Mouse (Mus musculus) erythroblast, embryonic 14.5 days (primary cell): ENCODE measurements around the gene Slc47a2. TPM values are rescaled to one million over a fixed set of nuclear protein-coding genes. Genes with fewer than 3 reads are reported as not detected.
"Not testable (repeated sequence)": the region's sequence is repeated elsewhere in the genome, so short reads cannot be mapped to it uniquely, and the experiment has no call there.

Experiments used
- H3K27me3 ChIP-seq: 2 replicates; pipeline ENCODE4 v1.6.1; 2012; ENCODE audit warnings: inconsistent platforms; ENCODE audit not compliant: control insufficient read depth
- H3K36me3 ChIP-seq: 2 replicates; pipeline ENCODE4 v1.6.1; 2012; ENCODE audit warnings: mild to moderate bottlenecking, inconsistent platforms; ENCODE audit not compliant: control insufficient read depth
- H3K4me1 ChIP-seq: 2 replicates; pipeline ENCODE4 v1.6.1; 2012; ENCODE audit warnings: inconsistent platforms; ENCODE audit not compliant: control insufficient read depth
- H3K4me3 ChIP-seq: replicated peaks from 2 replicates; pipeline ENCODE3; 2012; ENCODE audit warnings: moderate library complexity, mild to moderate bottlenecking, inconsistent platforms
- H3K9me3 ChIP-seq: 2 replicates; pipeline ENCODE4 v1.6.1; 2012; ENCODE audit warnings: low read length, inconsistent platforms, mixed read lengths; ENCODE audit not compliant: control insufficient read depth
- GATA1 ChIP-seq: IDR thresholded peaks from 2 replicates; pipeline ENCODE4 v1.6.1; 2012; ENCODE audit warnings: low read length, inconsistent platforms, mixed read lengths
- TAL1 ChIP-seq: IDR thresholded peaks from 3 replicates; pipeline ENCODE4 v1.6.1; 2012; ENCODE audit warnings: low read length, inconsistent platforms, mixed read lengths
- polyA plus RNA-seq: library from polyadenylated mRNA; stranded (reverse); fragments of >175 nt; gene quantifications from 2 replicates; pipeline ENCODE4 v1.2.3, GENCODE M21; 2012

Gene Slc47a2
- polyA plus RNA-seq, 1 experiment, result not detected

DNA sequence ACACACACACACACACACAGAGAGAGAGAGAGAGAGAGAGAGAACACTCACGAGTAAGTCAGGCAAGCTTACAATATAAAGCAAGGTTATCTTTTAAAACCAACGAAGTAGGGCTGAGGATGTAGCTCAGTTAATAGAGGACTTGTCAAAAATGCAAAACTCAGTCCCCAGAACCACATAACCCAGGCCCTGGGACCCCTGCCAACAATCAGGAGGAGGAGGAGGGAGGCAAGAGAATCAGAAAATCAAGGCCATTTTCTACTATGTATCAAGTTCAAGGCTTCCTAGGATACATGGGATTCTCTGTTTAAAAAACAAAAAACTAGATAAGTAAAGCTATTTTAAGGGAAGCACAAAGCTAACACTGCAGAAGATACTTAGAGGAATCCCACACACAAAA, 25.8 kb downstream of the Slc47a2 start:
- TF ChIP-seq GATA1, result no peak
- TF ChIP-seq TAL1, result no peak
- H3K9me3 ChIP-seq, result no peaks in the 10 kb centered on the region
- peaks cover 17% of the 10 kb centered on the region for H3K4me1 ChIP-seq
- H3K36me3 ChIP-seq, result no peaks in the 10 kb centered on the region
- peaks cover 2% of the 10 kb centered on the region; the same call in 1 of the 2 replicates for H3K27me3 ChIP-seq
- no peak overlapping the region for H3K4me3 ChIP-seq

DNA sequence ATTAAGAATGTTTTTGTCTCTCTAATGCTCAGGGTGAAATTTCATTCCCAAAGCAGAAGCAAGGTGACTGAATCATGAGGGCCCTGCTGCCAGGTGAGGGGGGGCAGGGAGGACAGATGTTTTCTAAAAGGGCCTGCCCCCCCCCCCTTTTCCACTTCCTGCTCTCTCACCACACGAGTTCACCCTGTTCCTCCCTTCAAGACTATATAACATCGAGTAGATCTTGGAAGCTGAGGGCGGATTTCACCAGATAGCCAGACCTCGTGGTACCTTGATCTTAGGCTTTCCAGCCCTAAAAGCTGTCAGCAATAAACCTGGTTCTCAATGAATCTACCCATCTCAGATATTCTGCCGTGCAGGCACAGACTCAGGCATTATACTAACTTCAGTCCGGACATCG, 32.3 kb downstream of the Slc47a2 start:
- no peak overlapping the region for H3K4me3 ChIP-seq
- no peaks in the 10 kb centered on the region for H3K9me3 ChIP-seq
- no peaks in the 10 kb centered on the region for H3K36me3 ChIP-seq
- H3K4me1 ChIP-seq, result peaks cover 12% of the 10 kb centered on the region
- no peaks in the 10 kb centered on the region for H3K27me3 ChIP-seq
- TF ChIP-seq GATA1 (no peak), TAL1 (no peak)

DNA sequence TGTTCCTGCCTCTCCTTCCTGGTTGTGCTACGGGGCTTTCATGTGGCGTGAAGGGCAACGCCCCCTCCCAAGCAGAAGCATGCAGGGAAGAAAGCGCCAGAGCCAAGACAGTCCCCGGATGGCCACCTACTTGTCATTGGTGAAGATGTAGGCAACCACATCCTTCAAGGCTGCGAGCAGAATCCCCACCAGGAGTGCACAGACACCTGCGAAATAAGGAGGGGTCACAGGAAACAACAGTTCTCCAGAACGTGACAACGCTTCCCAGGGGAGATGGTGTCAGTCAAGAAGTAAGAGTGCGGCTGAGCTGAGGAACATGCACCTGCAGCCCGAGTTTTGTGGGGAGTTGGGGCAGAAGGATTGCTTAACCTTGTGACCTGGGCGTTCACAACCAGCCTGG, 32.8 kb downstream of the Slc47a2 start:
- H3K9me3 ChIP-seq, result no peaks in the 10 kb centered on the region
- no peak for TF ChIP-seq TAL1
- H3K36me3 ChIP-seq, result no peaks in the 10 kb centered on the region
- H3K4me1 ChIP-seq, result peaks cover 12% of the 10 kb centered on the region
- H3K27me3 ChIP-seq, result no peaks in the 10 kb centered on the region
- no peak overlapping the region for H3K4me3 ChIP-seq

DNA sequence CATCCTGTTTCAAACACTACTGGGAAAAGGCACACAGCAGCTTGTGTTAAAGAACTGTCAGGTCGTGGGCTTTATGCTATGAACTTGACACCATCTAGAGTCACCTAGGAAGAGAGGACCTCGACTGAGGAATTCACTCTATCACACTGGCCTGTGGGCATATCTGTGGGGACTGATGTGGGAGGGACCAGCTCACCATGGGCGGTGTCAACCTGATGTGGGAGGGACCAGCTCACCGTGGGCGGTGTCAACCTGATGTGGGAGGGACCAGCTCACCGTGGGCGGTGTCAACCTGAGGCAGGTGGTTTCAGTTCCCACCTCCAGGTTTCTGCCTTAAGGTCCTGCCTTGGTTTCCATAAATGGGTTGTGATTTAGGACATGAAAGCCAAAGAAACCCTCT, 34.9 kb downstream of the Slc47a2 start:
- TF ChIP-seq TAL1 (no peak), GATA1 (no peak)
- H3K27me3 ChIP-seq, result no peaks in the 10 kb centered on the region

DNA sequence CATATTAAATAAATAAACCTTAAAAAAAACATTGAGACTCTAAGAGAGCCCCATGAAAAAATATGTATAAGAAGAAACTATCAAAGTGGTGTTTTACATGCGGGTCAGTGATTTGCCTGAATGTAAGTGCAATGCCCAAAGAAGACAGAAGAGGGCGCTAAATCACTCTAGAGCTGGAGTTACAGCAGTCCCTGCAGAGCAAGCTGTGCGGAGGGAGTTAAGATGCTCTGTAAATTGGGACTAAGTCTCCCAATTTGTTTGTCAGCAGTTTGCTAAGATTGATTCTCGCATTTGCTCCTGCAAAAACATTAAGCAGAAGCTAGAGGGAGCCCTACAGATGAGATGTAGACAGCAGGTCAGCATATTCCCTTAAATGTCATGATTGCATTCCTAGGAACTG, 37.3 kb downstream of the Slc47a2 start:
- H3K36me3 ChIP-seq, result no peaks in the 10 kb centered on the region
- no peaks in the 10 kb centered on the region for H3K9me3 ChIP-seq
- H3K4me3 ChIP-seq, result no peak overlapping the region
- H3K27me3 ChIP-seq, result no peaks in the 10 kb centered on the region
- TF ChIP-seq GATA1 (no peak), TAL1 (no peak)
- H3K4me1 ChIP-seq, result peaks cover 16% of the 10 kb centered on the region

More for the DNA sequence above, 34.9 kb downstream of the Slc47a2 start:
- no peak overlapping the region for H3K4me3 ChIP-seq
- no peaks in the 10 kb centered on the region for H3K36me3 ChIP-seq
- H3K9me3 ChIP-seq, result no peaks in the 10 kb centered on the region
- peaks cover 9% of the 10 kb centered on the region for H3K4me1 ChIP-seq

DNA sequence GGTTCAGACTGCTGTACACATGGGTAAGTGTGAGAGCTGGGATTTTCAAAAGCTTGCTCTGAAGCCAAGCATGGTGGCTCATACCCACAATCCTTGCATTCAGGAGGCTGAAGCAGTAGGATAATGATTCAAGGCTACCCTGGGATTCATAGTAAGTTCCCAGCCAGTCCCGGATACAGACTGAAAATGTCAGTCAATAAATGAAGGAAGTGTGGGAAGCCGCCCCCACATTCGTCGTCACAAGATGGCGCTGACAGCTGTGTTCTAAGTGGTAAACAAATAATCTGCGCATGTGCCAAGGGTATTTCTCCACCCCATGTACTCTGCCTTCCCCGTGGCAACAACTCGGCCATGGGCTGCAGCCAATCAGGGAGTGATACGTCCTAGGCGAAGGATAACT, 38.1 kb downstream of the Slc47a2 start:
- not testable (repeated sequence) for H3K4me3 ChIP-seq, H3K27me3 ChIP-seq, H3K9me3 ChIP-seq, H3K36me3 ChIP-seq
- H3K4me1 ChIP-seq, result peaks cover 21% of the 10 kb centered on the region

DNA sequence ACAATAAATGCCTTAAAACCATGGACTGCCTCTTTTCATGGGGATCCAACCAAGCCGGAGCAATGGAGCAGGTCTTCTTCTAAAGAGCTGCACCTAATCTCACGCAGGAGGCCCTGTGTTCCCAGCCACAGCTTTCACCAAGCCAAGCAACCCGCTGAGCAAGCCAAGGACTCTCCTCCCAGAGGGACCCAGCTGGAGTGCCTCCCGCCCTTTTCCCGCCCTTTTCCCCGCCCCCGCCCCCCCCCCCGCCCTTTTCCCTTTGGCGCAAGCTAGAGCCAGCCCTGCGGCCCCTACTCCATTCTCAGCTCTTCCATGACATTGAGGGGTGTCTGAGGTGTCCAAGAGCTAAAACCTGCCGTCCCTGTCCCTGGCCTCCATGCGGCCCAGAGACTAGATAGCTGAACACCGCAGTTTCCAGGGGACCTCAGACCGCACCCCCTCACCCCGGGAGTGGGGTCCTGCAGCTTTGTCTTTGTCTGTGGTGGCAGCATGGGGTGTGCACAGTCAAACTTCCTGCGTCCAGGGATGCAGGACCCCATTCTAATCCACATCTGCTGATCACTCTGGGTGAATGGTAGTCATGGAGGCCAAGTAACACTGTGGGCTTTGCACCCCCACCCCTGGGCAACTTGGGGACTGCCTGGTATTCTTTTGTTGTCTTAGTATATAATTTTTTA, 41.8 kb downstream of the Slc47a2 start:
- TF ChIP-seq TAL1, result no peak
- TF ChIP-seq GATA1, result no peak
- H3K4me3 ChIP-seq, result peak overlapping the region; percentile 46
- no peaks in the 10 kb centered on the region for H3K27me3 ChIP-seq
- H3K36me3 ChIP-seq, result no peaks in the 10 kb centered on the region
- peaks cover 14% of the 10 kb centered on the region for H3K4me1 ChIP-seq
- H3K9me3 ChIP-seq, result no peaks in the 10 kb centered on the region

DNA sequence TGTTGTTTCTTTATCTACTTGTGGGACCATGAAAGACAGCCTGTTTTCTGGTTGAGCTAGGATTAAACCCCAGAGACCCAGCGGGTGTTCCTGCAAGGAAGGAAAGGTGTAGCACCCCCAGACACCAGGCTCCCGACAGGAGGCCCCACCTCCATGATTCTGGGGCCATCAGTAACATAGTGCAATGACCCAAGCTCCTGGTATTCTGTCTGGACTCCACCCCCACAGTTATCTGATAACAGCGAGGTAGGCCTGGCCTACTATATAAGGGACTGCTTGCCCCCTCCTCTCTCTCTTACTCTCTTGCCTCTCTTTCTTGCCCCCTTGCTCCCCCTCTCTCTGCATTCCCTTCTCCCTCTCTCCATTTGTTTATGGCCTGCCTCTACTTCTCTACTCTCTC, 42.5 kb downstream of the Slc47a2 start:
- no peaks in the 10 kb centered on the region for H3K36me3 ChIP-seq
- no peak for TF ChIP-seq GATA1
- TF ChIP-seq TAL1, result no peak
- H3K4me1 ChIP-seq, result peaks cover 14% of the 10 kb centered on the region
- H3K9me3 ChIP-seq, result no peaks in the 10 kb centered on the region
- H3K4me3 ChIP-seq, result no peak overlapping the region
- no peaks in the 10 kb centered on the region for H3K27me3 ChIP-seq

DNA sequence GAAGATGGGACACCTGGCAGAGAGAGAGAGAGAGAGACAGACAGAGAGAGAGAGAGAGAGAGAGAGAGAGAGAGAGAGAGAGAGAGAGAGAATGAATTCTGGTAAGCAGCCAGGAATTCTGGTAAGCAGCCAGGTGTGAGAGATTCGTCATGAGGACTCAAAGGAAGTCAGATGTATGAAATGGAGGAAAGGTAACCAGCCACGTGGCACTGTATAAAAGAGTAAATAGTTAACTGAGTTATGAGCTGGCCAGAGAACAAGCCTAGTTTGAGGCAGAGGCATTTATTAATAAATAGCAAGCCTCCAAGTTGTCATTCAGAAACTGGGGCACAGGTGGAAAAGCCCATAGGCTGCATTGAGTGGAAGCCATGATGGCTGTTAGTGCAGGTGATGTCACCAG, 44.8 kb downstream of the Slc47a2 start:
- no peak for TF ChIP-seq GATA1
- TF ChIP-seq TAL1, result no peak
- no peaks in the 10 kb centered on the region for H3K9me3 ChIP-seq
- no peak overlapping the region for H3K4me3 ChIP-seq
- no peaks in the 10 kb centered on the region for H3K36me3 ChIP-seq
- H3K27me3 ChIP-seq, result no peaks in the 10 kb centered on the region
- H3K4me1 ChIP-seq, result peaks cover 13% of the 10 kb centered on the region

DNA sequence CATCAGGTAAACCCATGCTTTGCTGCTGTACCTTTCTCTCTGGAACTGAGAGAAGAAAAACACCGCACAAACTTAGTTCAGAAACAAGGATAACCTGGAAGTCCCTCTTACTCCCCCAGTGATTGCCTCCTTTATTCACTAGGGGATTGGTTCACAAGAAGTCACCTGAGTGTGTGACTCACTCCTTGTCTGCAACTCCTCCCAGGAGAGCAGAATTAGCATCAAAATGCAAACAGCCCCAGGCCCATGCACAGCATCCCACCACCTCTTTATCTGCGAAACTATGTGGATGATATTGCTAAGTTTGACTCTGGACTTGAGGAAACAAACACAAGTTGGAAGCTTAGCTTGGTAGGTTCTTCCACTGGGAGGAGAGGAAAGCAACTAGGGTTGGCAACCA, 45.3 kb downstream of the Slc47a2 start:
- no peaks in the 10 kb centered on the region for H3K9me3 ChIP-seq
- no peak for TF ChIP-seq TAL1
- H3K27me3 ChIP-seq, result no peaks in the 10 kb centered on the region

More for the DNA sequence above, 45.3 kb downstream of the Slc47a2 start:
- Histone ChIP-seq H3K4me3 (no peak overlapping the region), H3K4me1 (peaks cover 13% of the 10 kb centered on the region), H3K36me3 (no peaks in the 10 kb centered on the region)
